Mouse (Mus musculus) left cerebral cortex, adult 2 months (tissue): ENCODE measurements around the gene Lrrc47. TPM values are rescaled to one million over a fixed set of nuclear protein-coding genes. Genes with fewer than 3 reads are reported as not detected.

Source experiments
- DNase-seq, 2 experiments: peaks; one replicate each; pipeline ENCODE4 v3.0.0; 2021 to 2022; ENCODE audit warnings: low spot score in 2 of 2, mixed read lengths in 1 of 2; ENCODE audit errors: extremely low spot score in 1 of 2
- H3K27ac ChIP-seq: fragments of 200-600 bp; 2 replicates; pipeline ENCODE4 v1.8.1; 2022
- H3K4me3 ChIP-seq: fragments of 200-600 bp; 2 replicates; pipeline ENCODE4 v1.8.1; 2022
- CTCF ChIP-seq: fragments of 200-600 bp; IDR thresholded peaks from 2 replicates; pipeline ENCODE4 v1.8.1; 2022; ENCODE audit warnings: antibody characterized with exemption, mild to moderate bottlenecking, moderate library complexity
- intact Hi-C: fragments of 180-260 bp; cut with DNase I; formaldehyde crosslinking; loops from one replicate; pipeline ENCODE4 v1.15.1; 2025
- total RNA-seq, 2 experiments: library from RNA; stranded (reverse); gene quantifications; 2 replicates each; pipeline ENCODE4 v1.2.3; 2021

The Lrrc47 gene
- total RNA-seq, 2 experiments from 2014 or later = 56.9 to 79.2 TPM

- DNase-seq = no peak
- no peak for TF ChIP-seq CTCF
- intact Hi-C loops = no loop called here
- Histone ChIP-seq H3K4me3 (no peak overlapping the region), H3K27ac (no peak overlapping the region)
These were observed 6.0 kb upstream of the Lrrc47 start for GRCm38 (mm10) chr4:154005488-154005887.

GRCm38 (mm10) chr4:154006264-154006663, 5.3 kb upstream of the Lrrc47 start:
- no peak overlapping the region for H3K4me3 ChIP-seq
- no peak for TF ChIP-seq CTCF
- intact Hi-C loops = no loop called here

GRCm38 (mm10) chr4:154007759-154008158, 3.8 kb upstream of the Lrrc47 start:
- DNase-seq = no peak
- intact Hi-C loops = no loop called here
- H3K27ac ChIP-seq = 0 out of 2 replicates have a peak overlapping the region, but pooled peaks have one; percentile 32
- TF ChIP-seq CTCF = no peak
- no peak overlapping the region for H3K4me3 ChIP-seq

More at GRCm38 (mm10) chr4:154006264-154006663, 5.3 kb upstream of the Lrrc47 start:
- no peak for DNase-seq
- no peak overlapping the region for H3K27ac ChIP-seq

GRCm38 (mm10) chr4:154010907-154011645, 455 bp upstream of the Lrrc47 start:
- Histone ChIP-seq H3K27ac (peak overlapping the region; percentile 92), H3K4me3 (peak overlapping the region; percentile 94)
- no peak for TF ChIP-seq CTCF
- no peak for DNase-seq
- intact Hi-C loops = loop anchor here (1.0 to 5.0 kb wide), 2 partner anchors 36 to 146 kb away; partner anchors contain the start of genes Cep104 and Dffb

GRCm38 (mm10) chr4:154012132-154012882, 776 bp downstream of the Lrrc47 start:
- peak in 1 of 2 experiments; percentile 29 for DNase-seq
- Histone ChIP-seq H3K27ac (peak overlapping the region; percentile 92), H3K4me3 (peak overlapping the region; percentile 94)
- TF ChIP-seq CTCF = no peak
- intact Hi-C loops = loop anchor here (5.0 kb wide), 1 partner anchor 145 kb away; no protein-coding TSS in a partner anchor

GRCm38 (mm10) chr4:154015476-154015875, 3.9 kb downstream of the Lrrc47 start:
- TF ChIP-seq CTCF = no peak
- intact Hi-C loops = no loop called here
- no peak for DNase-seq
- H3K27ac ChIP-seq = no peak overlapping the region
- no peak overlapping the region for H3K4me3 ChIP-seq

- Histone ChIP-seq H3K27ac (no peak overlapping the region), H3K4me3 (no peak overlapping the region)
- DNase-seq = peak in 1 of 2 experiments; percentile 38
- intact Hi-C loops = no loop called here
- peak; percentile 66 for TF ChIP-seq CTCF
These were observed 8.0 kb downstream of the Lrrc47 start for GRCm38 (mm10) chr4:154019571-154019970.

- H3K27ac ChIP-seq = no peak overlapping the region
- DNase-seq = no peak
- intact Hi-C loops = no loop called here
- no peak overlapping the region for H3K4me3 ChIP-seq
- TF ChIP-seq CTCF = no peak
These were observed 9.9 kb downstream of the Lrrc47 start for GRCm38 (mm10) chr4:154021432-154021831.

GRCm38 (mm10) chr4:154022407-154022806, 10.9 kb downstream of the Lrrc47 start:
- intact Hi-C loops = no loop called here
- DNase-seq = no peak
- TF ChIP-seq CTCF = no peak
- Histone ChIP-seq H3K4me3 (no peak overlapping the region), H3K27ac (peak overlapping the region; percentile 87)

- TF ChIP-seq CTCF = no peak
- no peak for DNase-seq
- Histone ChIP-seq H3K27ac (peak overlapping the region; percentile 87), H3K4me3 (no peak overlapping the region)
- intact Hi-C loops = no loop called here
These were observed 11.3 kb downstream of the Lrrc47 start for GRCm38 (mm10) chr4:154022844-154023243.

GRCm38 (mm10) chr4:154023754-154024601, 12.4 kb downstream of the Lrrc47 start:
- H3K4me3 ChIP-seq = no peak overlapping the region
- H3K27ac ChIP-seq = peak overlapping the region; percentile 87
- TF ChIP-seq CTCF = no peak
- DNase-seq = peak in 1 of 2 experiments; percentile 34
- intact Hi-C loops = loop anchor here (2.0 kb wide), 1 partner anchor 81 kb away; no protein-coding TSS in a partner anchor
